Mouse (Mus musculus): ENCODE results near the gene Lrg1.

DNA sequence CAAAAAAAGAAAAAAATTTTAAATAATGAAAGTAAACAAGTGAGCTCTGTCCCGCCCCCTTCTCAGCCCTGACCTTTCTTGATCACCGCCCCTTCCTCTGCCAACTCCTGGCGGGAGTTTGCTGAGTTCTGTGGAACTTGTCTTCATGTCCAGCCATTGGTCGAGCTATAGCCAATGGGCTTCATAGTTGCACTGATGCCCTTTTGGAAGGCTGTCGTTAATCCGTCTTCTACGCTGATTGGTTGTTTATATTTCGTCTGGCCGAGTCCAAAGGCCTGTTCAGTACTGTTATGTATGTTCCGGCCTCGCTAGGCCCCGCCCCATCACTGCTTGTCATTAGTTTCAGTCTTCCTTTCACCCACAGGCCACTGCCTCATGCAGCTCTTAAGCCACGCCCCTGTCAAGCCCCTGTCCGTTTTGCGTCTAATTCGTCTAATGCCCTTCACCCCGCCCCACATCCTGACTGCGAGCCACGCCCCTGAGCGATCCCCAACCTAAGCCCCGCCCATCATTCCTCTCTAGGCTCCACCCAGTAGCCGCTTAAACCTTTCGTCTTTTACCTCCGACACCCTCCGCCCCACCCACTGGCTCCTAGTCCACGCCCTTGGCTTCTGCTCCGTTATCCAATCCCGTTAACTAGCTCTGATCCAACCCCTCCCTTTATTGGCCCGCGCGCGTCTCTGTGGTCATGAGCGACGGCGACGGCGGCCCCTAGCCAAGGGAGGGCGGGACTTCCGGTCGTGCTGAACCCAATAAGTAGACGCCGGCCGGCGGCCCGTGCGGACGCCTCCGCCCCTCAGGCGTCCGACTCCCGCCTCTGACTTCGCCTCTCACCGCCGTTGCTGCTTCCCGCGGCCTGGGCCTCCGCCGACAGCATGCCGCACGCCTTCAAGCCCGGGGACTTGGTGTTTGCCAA, 42.7 kb downstream of the Lrg1 start, which contains the start of gene Hdgfl2:
- no peak for TF ChIP-seq CTCF (conservative IDR thresholded peaks at IDR 0.05; ENCODE audit: insufficient read depth, insufficient read length, low read depth, low read length)
- TF ChIP-seq POLR2A (IDR thresholded peaks at IDR 0.05; ENCODE audit: low read depth, low read length) = peak; percentile 76
